Mouse (Mus musculus) heart, postnatal 0 days (tissue): ENCODE results near the gene Fank1. TPM values are rescaled to one million over a fixed set of nuclear protein-coding genes. Genes with fewer than 3 reads are reported as not detected.

Source experiments
- ATAC-seq: fragments of 200-750 bp; cut with Nextera tagmentation; 2 replicates; pipeline ENCODE4 v1.8.0; 2017; ENCODE audit warnings: low read depth, moderate number of reproducible peaks, moderate library complexity; ENCODE audit not compliant: insufficient read depth
- DNase-seq: peaks from one replicate; pipeline ENCODE4 v3.0.0-alpha.2; 2016; ENCODE audit warnings: low spot score
- H3K27ac ChIP-seq: fragments of 300-500 bp; sonication (generic); 2 replicates; pipeline ENCODE4 v1.5.1; 2014; ENCODE audit warnings: low read depth, mild to moderate bottlenecking
- H3K27me3 ChIP-seq: fragments of 300-500 bp; sonication (generic); 2 replicates; pipeline ENCODE4 v1.6.1; 2014; ENCODE audit warnings: low read length, mixed read lengths; ENCODE audit not compliant: control insufficient read depth, insufficient read depth
- H3K36me3 ChIP-seq: fragments of 300-500 bp; sonication (generic); replicated peaks from 2 replicates; pipeline ENCODE4 v1.6.1; 2014; ENCODE audit warnings: low read length, mixed read lengths; ENCODE audit not compliant: control insufficient read depth, insufficient read depth
- H3K4me1 ChIP-seq: fragments of 300-500 bp; sonication (generic); 2 replicates; pipeline ENCODE4 v1.6.1; 2014; ENCODE audit warnings: antibody characterized with exemption; ENCODE audit not compliant: control insufficient read depth, insufficient read depth
- H3K4me2 ChIP-seq: fragments of 300-500 bp; sonication (generic); 2 replicates; pipeline ENCODE4 v1.6.1; 2014; ENCODE audit warnings: low read depth, mild to moderate bottlenecking, low read length, moderate library complexity
- H3K4me3 ChIP-seq: fragments of 300-500 bp; sonication (generic); 2 replicates; pipeline ENCODE4 v1.5.1; 2014; ENCODE audit warnings: low read depth, low read length
- H3K9ac ChIP-seq: fragments of 300-500 bp; sonication (generic); replicated peaks from 2 replicates; pipeline ENCODE4 v1.6.1; 2014; ENCODE audit warnings: low read depth, low read length, mixed read lengths
- H3K9me3 ChIP-seq: fragments of 300-500 bp; sonication (generic); replicated peaks from 2 replicates; pipeline ENCODE4 v1.6.1; 2016; ENCODE audit warnings: low read length; ENCODE audit not compliant: control insufficient read depth
- CTCF ChIP-seq: IDR thresholded peaks from 2 replicates; pipeline ENCODE4 v1.5.1; 2016; ENCODE audit warnings: antibody characterized with exemption, control low read depth, low read depth
- EP300 ChIP-seq: IDR thresholded peaks from 2 replicates; pipeline ENCODE4 v1.6.1; 2016; ENCODE audit warnings: antibody characterized with exemption, low read depth
- WGBS: fragments of 180-500 bp; shearing (Covaris S2); extraction: QIAGEN DNeasy Blood & Tissue Kit; methylation state at CpG from one replicate; pipeline ENCODE4 v1.1.7; 2014; 5-methylcytosine and 5-hydroxymethylcytosine counted together
- polyA plus RNA-seq: library from polyadenylated mRNA; unstranded; fragments of >200 nt; fragmentation: Nextera tagmentation; extraction: Ambion mirVana; gene quantifications from 2 replicates; pipeline ENCODE4 v1.2.1, GENCODE M21; 2015
- total RNA-seq: library from RNA; depleted of rRNA; stranded (reverse); fragments of >200 nt; gene quantifications from 2 replicates; pipeline ENCODE4 v1.2.3, GENCODE M21; 2014; ENCODE audit warnings: low replicate concordance

Fank1 gene
- total and polyA plus RNA-seq, 2 experiments from 2014 or later = 0.08 TPM; not detected in 1

DNA sequence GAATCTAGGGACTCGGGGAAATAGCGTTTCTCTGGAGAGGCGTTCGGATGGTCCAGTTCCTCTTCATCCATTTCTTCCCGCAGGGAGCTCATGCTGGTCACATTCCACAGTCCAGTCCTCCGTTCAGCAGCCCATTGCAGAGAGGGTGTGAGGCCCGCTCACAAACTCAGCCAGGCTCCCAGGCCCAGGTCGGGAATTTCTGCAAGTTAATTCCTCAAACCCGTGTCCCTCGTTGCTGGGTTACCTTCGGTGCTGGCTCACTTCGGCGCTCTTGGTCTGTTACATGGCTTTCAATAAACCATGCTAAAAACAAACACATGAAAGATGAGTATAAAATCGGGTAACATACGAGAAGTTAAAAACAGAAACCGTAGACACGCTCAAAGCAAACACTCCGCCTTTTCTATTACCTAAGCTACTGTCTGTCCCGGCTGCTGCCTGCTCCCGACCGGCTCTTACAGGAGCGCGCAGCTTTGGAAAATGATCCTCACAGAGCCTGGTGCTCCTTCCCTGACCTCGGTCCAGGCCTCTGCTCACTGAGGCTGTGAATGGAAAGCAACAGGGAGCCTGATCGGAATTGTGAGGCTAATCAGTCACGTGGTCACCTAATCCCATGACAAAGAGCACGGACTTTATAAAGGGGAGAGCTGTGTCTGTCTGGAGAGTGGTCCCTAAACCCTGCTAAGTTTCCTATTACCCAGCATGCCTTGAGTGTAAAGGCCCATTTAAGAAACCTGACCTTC, 16.9 kb upstream of the Fank1 start:
- H3K9me3 ChIP-seq = no peaks in the 10 kb centered on the region
- H3K9ac ChIP-seq = peak overlapping the region; percentile 22
- peak overlapping the region; percentile 40 for H3K4me2 ChIP-seq
- no peaks in the 10 kb centered on the region; the same call in 1 of the 2 replicates for H3K4me1 ChIP-seq
- DNase-seq (peak; percentile 49), ATAC-seq (peak; percentile 64)
- WGBS = 19% methylated on average over 27 of the region's 27 CpGs
- TF ChIP-seq CTCF = no peak
- TF ChIP-seq EP300 = no peak
- H3K27ac ChIP-seq = peak overlapping the region; percentile 23; the same call in 1 of the 2 replicates
- H3K36me3 ChIP-seq = no peaks in the 10 kb centered on the region; the same call in 1 of the 2 replicates
- H3K27me3 ChIP-seq = no peaks in the 10 kb centered on the region
- H3K4me3 ChIP-seq = 0 out of 2 replicates have a peak overlapping the region, but pooled peaks have one; percentile 2

DNA sequence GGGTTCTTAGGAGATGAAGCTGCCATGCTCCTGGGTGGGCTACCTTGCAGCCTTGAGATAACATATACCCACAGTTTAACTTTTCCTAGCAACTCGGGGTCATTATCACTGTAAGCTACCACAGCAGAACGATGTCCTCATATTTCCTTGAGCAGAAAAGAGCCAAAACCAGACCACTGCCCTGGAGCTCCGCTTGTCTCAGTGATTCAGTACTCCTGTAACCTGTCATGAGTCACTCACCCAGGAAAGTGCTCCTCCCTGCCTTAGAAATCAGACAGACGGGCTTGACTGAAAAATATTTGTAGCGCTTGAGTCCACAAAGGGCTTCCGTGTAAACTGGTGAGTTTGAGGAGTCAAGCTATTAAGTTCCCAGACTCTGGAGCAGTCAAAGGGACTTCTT, 14.0 kb upstream of the Fank1 start:
- Histone ChIP-seq H3K27me3 (no peaks in the 10 kb centered on the region), H3K9ac (no peak overlapping the region), H3K9me3 (no peaks in the 10 kb centered on the region), H3K4me1 (no peaks in the 10 kb centered on the region), H3K4me3 (no peak overlapping the region), H3K27ac (no peak overlapping the region), H3K4me2 (no peak overlapping the region), H3K36me3 (no peaks in the 10 kb centered on the region; the same call in 1 of the 2 replicates)
- WGBS = 61% methylated on average over 6 of the region's 6 CpGs
- no peak for DNase-seq
- no peak for TF ChIP-seq EP300
- TF ChIP-seq CTCF = no peak
- no peak for ATAC-seq

DNA sequence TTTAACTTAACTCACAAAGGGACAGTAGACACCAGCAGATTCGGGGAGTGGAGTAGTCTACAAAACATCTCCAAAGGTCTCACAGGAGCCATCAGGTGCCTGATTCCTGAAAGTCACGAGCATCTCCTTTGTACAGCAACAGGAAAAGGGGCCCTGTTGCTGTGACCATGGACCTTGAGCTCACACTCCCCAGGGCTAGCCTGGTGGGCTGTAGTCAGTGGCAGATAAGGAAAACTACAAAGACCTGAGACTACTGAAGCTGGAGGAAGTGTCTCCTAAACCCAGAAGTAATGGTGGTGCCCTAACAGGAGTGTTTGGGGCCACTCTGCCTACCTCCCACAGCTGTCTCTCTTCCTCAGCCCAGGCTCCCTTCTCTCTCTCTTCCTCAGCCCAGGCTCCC, 12.2 kb upstream of the Fank1 start:
- no peaks in the 10 kb centered on the region for H3K36me3 ChIP-seq
- 65% methylated on average over 2 of the region's 2 CpGs for WGBS
- no peaks in the 10 kb centered on the region for H3K9me3 ChIP-seq
- DNase-seq (no peak), ATAC-seq (no peak)
- H3K27me3 ChIP-seq = no peaks in the 10 kb centered on the region
- H3K4me1 ChIP-seq = no peaks in the 10 kb centered on the region
- no peak overlapping the region for H3K9ac ChIP-seq
- H3K27ac ChIP-seq = no peak overlapping the region
- H3K4me2 ChIP-seq = no peak overlapping the region
- TF ChIP-seq CTCF = no peak
- TF ChIP-seq EP300 = no peak
- H3K4me3 ChIP-seq = no peak overlapping the region

DNA sequence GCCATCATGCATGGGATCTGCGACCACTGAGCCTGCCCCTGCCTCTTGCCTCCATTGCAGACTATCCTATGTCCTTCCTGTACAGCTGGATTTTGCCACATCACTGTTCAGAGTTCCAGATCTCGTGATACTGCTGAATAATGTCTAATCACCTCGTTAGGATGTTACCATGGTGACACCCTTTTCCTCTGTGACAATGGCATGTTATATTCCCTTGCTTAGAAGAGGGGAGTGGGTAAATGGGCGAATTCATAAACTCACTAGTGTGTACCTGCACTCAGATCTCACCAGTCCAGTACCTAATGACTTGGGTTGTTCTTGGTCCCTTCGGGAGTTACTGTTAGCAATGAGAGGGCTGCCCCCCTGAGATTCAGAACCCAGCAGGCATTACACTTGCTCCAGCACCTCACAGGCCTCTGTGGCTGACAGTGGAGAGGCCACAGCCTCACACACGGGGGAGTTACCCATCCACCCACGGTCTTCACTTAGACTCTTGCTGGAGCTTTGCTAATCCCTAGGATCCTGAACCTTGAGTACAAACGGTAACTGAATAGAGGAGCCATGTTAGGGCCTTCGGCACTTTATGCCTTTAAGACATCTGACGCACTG, 11.3 kb upstream of the Fank1 start:
- Histone ChIP-seq H3K9me3 (no peaks in the 10 kb centered on the region), H3K4me2 (0 out of 2 replicates have a peak overlapping the region, but pooled peaks have one; percentile 2), H3K27me3 (no peaks in the 10 kb centered on the region), H3K27ac (peak overlapping the region; percentile 37; the same call in 1 of the 2 replicates), H3K36me3 (no peaks in the 10 kb centered on the region), H3K4me3 (no peak overlapping the region), H3K9ac (no peak overlapping the region), H3K4me1 (no peaks in the 10 kb centered on the region)
- 0 out of 2 replicates have a peak, but pooled peaks have one; percentile 7 for ATAC-seq
- 74% methylated on average over 10 of the region's 10 CpGs for whole genome bisulfite sequencing
- no peak for DNase-seq
- TF ChIP-seq CTCF (no peak), EP300 (no peak)

DNA sequence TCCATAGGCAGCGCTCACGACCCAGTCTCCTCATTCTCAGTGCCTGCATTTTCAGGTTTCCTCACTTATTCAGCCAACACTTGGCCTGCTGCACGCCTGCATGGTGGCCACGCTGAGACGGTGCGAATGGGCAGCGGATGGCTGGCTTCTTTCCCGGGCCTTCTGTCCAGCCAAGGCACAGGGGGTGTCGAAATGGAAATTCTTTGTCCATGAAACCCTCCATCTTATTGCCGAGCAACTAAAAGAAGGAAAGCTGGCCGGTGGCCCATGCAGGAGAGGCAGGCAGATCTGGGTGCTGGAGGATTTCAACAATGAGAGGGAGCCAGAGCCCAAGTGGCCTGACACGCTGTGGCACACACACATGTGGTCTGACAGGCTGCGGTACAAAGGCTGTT, 10.8 kb upstream of the Fank1 start:
- no peaks in the 10 kb centered on the region for H3K27me3 ChIP-seq
- WGBS = 50% methylated on average over 13 of the region's 13 CpGs
- H3K9ac ChIP-seq = no peak overlapping the region
- H3K27ac ChIP-seq = peak overlapping the region; percentile 37; the same call in 1 of the 2 replicates
- H3K4me3 ChIP-seq = no peak overlapping the region
- H3K36me3 ChIP-seq = no peaks in the 10 kb centered on the region
- H3K4me2 ChIP-seq = 0 out of 2 replicates have a peak overlapping the region, but pooled peaks have one; percentile 2
- DNase-seq (peak; percentile 33), ATAC-seq (peak; percentile 43; the same call in 1 of the 2 replicates)
- no peak for TF ChIP-seq EP300
- H3K9me3 ChIP-seq = no peaks in the 10 kb centered on the region
- H3K4me1 ChIP-seq = no peaks in the 10 kb centered on the region
